Mouse (Mus musculus) testis, adult 2 months (tissue): ENCODE results near the gene Trim80. TPM values are rescaled to one million over a fixed set of nuclear protein-coding genes. Genes with fewer than 3 reads are reported as not detected.
A peak's percentile ranks its signal among the peaks of the same experiment; 100 is the strongest.

Experiments
- H3K27ac ChIP-seq: fragments of 200-500 bp; 2 replicates; pipeline ENCODE4 v1.5.1; 2012; ENCODE audit warnings: low read depth, low read length; ENCODE audit not compliant: control insufficient read depth, insufficient read depth
- H3K27me3 ChIP-seq: fragments of 200-500 bp; 2 replicates; pipeline ENCODE4 v1.6.1; 2012; ENCODE audit warnings: mild to moderate bottlenecking, low read length, moderate library complexity; ENCODE audit not compliant: control insufficient read depth, insufficient read depth
- H3K36me3 ChIP-seq: fragments of 200-500 bp; 2 replicates; pipeline ENCODE4 v1.6.1; 2012; ENCODE audit warnings: mild to moderate bottlenecking, low read length; ENCODE audit not compliant: control insufficient read depth, insufficient read depth
- H3K4me1 ChIP-seq: fragments of 200-500 bp; 2 replicates; pipeline ENCODE4 v1.6.1; 2012; ENCODE audit warnings: low read length; ENCODE audit not compliant: control insufficient read depth, insufficient read depth
- H3K4me3 ChIP-seq: fragments of 200-500 bp; 2 replicates; pipeline ENCODE4 v1.5.1; 2012; ENCODE audit warnings: low read depth, mild to moderate bottlenecking, low read length, moderate library complexity, mixed read lengths; ENCODE audit not compliant: control insufficient read depth
- CTCF ChIP-seq: fragments of 200-500 bp; IDR thresholded peaks from 2 replicates; pipeline ENCODE4 v1.5.1; 2012; ENCODE audit warnings: low read depth, mild to moderate bottlenecking, inconsistent platforms, low read length, moderate library complexity; ENCODE audit not compliant: control insufficient read depth, insufficient read depth, insufficient replicate concordance
- POLR2A ChIP-seq: fragments of 200-500 bp; IDR thresholded peaks from 2 replicates; pipeline ENCODE4 v1.6.1; 2012; ENCODE audit warnings: low read depth, mild to moderate bottlenecking, inconsistent platforms, low read length, moderate library complexity; ENCODE audit not compliant: control insufficient read depth
- polyA plus RNA-seq: library from polyadenylated mRNA; depleted of rRNA; stranded (reverse); fragments of >200 nt; gene quantifications from 2 replicates; pipeline ENCODE4 v1.2.3, GENCODE M21; 2012

The Trim80 gene
- polyA plus RNA-seq, 1 experiment = 307 TPM

DNA sequence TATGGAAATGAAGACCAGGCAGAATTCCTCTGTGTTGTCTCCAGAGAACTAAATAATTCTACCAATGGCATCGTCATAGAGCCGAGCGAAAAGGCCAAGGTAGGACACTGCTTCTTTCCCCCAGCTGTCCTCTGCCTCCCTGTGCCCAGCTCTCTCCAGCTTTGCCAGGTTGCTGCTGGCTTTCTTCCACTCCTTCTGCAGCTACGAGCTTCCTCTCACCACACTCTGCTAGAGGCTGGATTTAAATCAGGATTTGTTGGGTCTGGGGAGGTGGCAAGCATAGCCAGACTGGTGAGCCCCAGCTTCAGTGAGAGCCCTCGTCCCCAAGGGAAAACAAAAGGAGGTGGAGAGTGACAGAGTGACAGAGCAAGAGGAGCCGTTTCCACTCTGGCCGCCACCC lies 11.0 kb upstream of the Trim80 start:
- Histone ChIP-seq H3K36me3 (peaks cover 3% of the 10 kb centered on the region; the same call in 1 of the 2 replicates), H3K27me3 (no peaks in the 10 kb centered on the region), H3K27ac (no peak overlapping the region), H3K4me1 (0 out of 2 replicates have a peak, but pooled peaks cover 4% of the 10 kb centered on the region), H3K4me3 (no peak overlapping the region)
- TF ChIP-seq CTCF = no peak
- TF ChIP-seq POLR2A = no peak

DNA sequence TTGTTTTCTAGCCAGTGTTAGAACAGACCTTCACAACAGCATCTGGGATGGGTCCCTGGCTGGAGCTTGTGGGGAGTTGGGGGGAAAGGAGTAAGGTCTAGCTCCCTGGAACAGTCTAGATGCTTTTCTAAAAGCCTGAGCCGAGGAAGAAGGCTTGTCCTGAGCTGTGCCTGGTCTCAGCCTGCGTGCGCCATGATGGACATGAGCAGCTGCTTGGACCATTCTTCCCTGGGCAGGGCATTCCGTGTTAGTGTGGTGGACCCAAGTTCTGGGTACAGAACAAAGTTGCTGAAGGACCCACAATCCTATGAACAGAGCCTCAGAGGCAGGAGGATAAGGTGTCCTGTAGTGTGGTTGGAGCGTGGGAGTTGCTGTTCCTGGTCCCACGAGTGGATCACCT lies 9.8 kb upstream of the Trim80 start:
- no peaks in the 10 kb centered on the region for H3K27me3 ChIP-seq
- TF ChIP-seq POLR2A = no peak
- peaks cover 2% of the 10 kb centered on the region; the same call in 1 of the 2 replicates for H3K36me3 ChIP-seq
- peaks cover 6% of the 10 kb centered on the region for H3K4me1 ChIP-seq
- no peak overlapping the region for H3K27ac ChIP-seq
- H3K4me3 ChIP-seq = no peak overlapping the region

DNA sequence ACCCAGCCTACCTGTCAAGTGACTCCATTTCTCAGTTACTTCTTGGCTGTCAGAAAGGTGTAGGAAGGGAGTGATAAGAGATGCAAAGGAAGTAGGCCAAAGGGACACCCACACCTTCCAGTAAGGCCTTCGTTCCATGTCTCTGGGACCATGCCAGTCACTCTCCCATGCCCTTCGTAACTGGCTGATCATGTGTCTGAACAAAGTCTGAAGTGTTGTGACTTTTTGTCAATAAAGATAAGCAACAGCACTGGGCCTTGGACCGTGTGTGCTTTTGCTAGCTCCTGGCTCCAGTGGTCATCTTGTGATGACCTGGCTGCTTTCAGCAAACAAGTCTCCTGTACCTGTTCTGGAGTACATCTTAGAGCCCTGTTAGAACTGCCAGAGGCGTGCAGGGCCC lies 7.5 kb upstream of the Trim80 start:
- H3K36me3 ChIP-seq = no peaks in the 10 kb centered on the region; the same call in 1 of the 2 replicates
- H3K27ac ChIP-seq = no peak overlapping the region
- TF ChIP-seq CTCF (no peak), POLR2A (no peak)

DNA sequence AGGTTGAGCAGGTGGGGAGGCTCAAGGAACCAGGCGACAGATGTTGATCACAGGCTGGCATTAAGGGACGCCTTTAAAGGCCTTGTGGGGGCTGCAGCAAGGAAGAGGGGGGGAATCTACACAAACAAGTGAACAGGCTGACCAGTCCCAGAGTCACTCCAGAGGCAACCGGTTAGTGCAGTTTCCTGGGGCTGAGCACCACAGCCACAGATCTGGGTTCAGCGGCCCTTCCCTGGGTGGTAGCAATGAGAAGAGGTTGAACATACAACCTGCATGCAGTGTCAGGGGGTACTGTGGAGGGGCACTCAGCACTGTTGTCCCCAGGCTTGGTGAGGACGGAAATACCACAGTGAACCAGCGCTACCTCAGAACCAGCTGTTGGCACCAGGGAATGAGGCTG lies 7.0 kb upstream of the Trim80 start:
- peaks cover 8% of the 10 kb centered on the region for H3K4me1 ChIP-seq

More for the DNA sequence above, 7.5 kb upstream of the Trim80 start:
- Histone ChIP-seq H3K4me3 (no peak overlapping the region), H3K4me1 (peaks cover 9% of the 10 kb centered on the region), H3K27me3 (no peaks in the 10 kb centered on the region)

DNA sequence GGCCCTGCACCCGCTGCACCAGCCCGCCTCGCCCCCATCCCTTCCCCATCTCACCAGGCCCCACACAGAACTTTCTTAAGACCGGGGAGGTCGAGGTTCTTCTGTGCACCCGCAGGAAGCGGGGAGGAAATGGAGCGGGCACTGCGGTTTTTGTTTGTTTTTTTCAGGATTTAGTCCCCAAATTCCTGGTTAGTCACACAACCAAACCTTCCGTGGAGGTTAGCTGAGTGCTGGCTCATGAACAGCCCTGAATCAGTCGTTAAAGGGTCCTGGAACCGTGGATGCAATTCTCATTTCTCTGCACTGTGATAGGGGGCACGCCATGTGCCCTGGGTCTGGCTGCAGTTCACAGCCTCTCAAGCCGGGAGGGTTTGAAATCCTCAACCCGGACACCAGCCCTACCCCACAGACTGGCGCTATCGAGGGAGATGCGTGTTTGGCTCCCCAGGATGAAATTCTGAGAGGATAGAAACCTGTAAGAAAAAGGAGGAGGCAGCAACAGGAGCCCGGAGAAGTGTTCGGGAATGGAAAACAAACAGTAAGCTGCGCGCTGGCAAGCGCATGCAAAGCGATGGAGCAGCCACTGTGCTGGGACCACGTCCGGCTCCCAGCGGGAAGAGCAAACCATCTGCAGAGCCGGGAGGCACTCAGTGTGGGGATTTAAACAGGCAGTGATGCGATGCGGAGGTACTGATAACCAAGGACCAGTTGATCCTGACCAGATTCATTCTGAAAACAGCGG lies 4.6 kb upstream of the Trim80 start:
- Histone ChIP-seq H3K27ac (no peak overlapping the region), H3K27me3 (no peaks in the 10 kb centered on the region), H3K4me1 (peaks cover 8% of the 10 kb centered on the region), H3K36me3 (no peaks in the 10 kb centered on the region), H3K4me3 (peak overlapping the region; percentile 19)
- TF ChIP-seq CTCF = no peak
- no peak for TF ChIP-seq POLR2A

More for the DNA sequence above, 7.0 kb upstream of the Trim80 start:
- Histone ChIP-seq H3K27me3 (no peaks in the 10 kb centered on the region), H3K36me3 (no peaks in the 10 kb centered on the region; the same call in 1 of the 2 replicates), H3K4me3 (no peak overlapping the region), H3K27ac (no peak overlapping the region)
- no peak for TF ChIP-seq CTCF
- no peak for TF ChIP-seq POLR2A

DNA sequence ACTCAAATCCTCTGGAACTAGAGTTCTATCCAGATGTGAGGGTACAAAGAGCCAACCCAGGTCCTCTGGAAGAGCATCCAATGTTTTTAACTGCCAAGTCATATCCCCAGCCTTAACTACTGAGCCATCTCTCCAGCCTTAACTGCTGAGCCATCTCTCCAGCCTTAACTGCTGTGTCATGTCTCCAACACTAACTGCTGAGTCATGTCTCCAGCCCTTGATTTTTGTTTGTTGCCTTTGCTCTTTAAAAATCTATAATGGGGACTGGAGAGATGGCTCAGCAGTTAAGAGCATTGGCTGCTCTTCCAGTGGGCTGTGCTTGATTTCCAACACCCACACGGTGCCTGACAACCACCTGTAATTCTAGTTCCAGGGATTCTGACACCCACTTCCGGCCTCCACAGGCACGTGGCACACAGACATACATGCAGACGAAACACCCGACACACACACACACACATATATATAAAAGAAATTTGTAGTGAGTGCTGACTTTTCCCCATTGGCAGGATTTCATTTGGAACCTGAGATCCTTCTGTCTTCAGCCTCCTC lies 2.7 kb upstream of the Trim80 start:
- TF ChIP-seq CTCF = no peak
- TF ChIP-seq POLR2A = no peak
- Histone ChIP-seq H3K27me3 (no peaks in the 10 kb centered on the region), H3K27ac (no peak overlapping the region), H3K4me3 (no peak overlapping the region), H3K36me3 (no peaks in the 10 kb centered on the region), H3K4me1 (peaks cover 15% of the 10 kb centered on the region)

DNA sequence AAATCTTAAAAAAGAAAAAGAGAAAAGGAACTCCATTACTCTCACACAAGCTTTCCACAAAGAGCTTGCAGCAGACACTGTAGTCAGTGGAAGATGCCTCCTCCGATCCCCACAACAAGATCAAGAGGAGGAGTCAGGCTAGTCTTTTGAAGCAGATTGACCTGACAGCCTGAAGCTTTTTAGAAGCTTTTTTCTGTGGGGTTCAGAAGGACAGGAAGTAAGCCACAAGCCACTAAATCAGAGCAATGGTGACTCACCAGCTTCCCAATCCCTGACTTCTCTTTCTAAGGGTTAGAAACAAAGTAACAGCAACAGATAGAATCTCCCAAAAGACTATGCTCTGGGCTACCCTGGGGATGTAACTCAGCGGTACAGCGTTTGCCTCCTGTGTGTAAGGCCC lies 1.0 kb upstream of the Trim80 start:
- TF ChIP-seq CTCF = no peak
- TF ChIP-seq POLR2A = no peak
- no peak overlapping the region for H3K27ac ChIP-seq
- H3K27me3 ChIP-seq = no peaks in the 10 kb centered on the region
- no peaks in the 10 kb centered on the region for H3K36me3 ChIP-seq
- H3K4me1 ChIP-seq = peaks cover 15% of the 10 kb centered on the region
- peak overlapping the region; percentile 88 for H3K4me3 ChIP-seq
